Mouse (Mus musculus): ENCODE results near the gene Vps25.

DNA sequence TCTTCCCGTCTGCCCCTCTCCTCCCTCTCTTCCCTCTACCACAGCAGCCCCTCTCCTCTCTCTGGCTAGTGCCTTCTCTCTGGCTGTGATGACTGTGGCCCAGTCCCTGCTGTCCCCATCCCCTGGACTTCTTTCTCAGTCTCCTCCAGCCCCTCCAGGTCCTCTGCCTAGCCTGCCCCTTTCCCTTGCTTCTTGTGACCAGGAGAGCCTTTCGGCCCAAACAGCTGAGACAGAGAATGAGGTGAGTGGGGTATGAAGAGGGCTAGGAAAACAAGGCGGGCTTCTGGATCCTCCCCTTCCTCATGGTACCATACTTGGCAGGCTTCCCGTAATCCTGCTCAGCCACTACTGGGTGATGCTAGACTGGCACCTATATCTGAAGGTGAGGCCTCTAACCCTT is 21.8 kb downstream of the Vps25 start:
- TF ChIP-seq POLR2A (IDR thresholded peaks at IDR 0.05; ENCODE audit: borderline replicate concordance, extremely low read depth, low read depth, low read length) = no peak
- TF ChIP-seq CTCF (IDR thresholded peaks at IDR 0.05; ENCODE audit: insufficient read depth, low read length) = no peak

Measured in lung, adult 2 months (tissue).